ENCODE assay signal across 1 mouse cellular context in the genomic region with DNA sequence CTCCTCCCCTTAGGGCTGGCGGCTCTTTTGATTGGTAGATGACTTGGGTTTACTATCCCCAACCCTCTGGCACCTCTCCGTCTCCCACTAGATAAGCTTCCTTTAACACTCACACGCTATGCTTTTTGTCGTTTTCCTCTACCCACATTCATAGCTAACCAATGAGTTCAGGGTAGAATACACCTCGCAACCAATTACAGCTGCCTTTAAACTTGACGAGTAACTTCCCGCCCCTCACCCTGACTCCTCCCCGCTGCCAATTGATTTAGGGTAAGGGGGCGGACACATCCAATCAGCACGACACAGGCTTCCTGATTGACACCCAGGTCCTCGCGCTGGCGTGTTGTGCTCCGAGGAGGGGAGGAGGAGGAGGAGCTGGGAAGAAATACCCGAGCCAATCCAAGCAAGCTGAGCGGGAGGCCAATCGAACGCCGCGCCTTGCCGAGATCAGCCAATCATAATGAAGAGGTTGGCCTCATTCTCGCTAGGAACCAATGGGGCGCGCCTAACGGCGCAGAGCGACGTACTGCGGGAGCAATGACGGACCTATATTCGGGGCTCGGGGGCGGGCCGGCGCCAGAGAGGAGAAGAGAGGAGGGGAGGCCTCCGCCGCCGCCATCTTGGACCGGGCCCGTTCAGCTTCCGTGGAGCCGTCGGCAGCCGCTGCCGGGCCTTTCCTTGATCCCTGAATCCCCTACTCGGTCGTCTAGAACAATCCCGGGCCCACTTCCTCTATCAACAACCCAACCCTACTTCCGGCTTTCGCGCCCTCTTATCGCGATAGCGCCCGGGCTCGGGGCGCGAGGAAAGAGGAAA.
A peak's percentile ranks its signal among the peaks of the same experiment; 100 is the strongest.
TF ChIP-seq lines count a peak whose summit lies in the region.

A gene (plus strand): TSS at position 597 of the 816 bp plus-strand sequence.

TF ChIP-seq in CH12.LX, 34 proteins besides CTCF, POLR2A, EP300 and RAD21 (continued from another document):
- TF ChIP-seq JUND (conservative IDR thresholded peaks at IDR 0.05; ENCODE audit: low read depth, low read length) (no peak), TBP (conservative IDR thresholded peaks at IDR 0.05; ENCODE audit: low read depth, low read length) (peak; percentile 78), MAZ (IDR thresholded peaks at IDR 0.05; ENCODE audit: low read depth, low read length) (peak; percentile 56; the same call in 1 of the 2 replicates), TCF12 (IDR thresholded peaks at IDR 0.05; ENCODE audit: low read depth, low read length) (no peak; the same call in none of the 2 replicates), NRF1 (IDR thresholded peaks at IDR 0.05; ENCODE audit: low read depth, low read length) (peak; percentile 56; the same call in 1 of the 2 replicates)
TF ChIP-seq in CH12.LX: peak in this region for 12.
